Mouse (Mus musculus) megakaryocyte, adult 5-6 weeks (primary cell): Measurements from ENCODE around the gene Nudcd2. TPM values are rescaled to one million over a fixed set of nuclear protein-coding genes. Genes with fewer than 3 reads are reported as not detected.

Source experiments
- ATAC-seq: 2 replicates; pipeline ENCODE4 v1.8.0; 2016; ENCODE audit warnings: mild to moderate bottlenecking, inconsistent platforms; ENCODE audit not compliant: poor library complexity, severe bottlenecking
- total RNA-seq, 2 experiments: library from RNA; stranded (forward) in 1 of 2; stranded (reverse) in 1 of 2; fragments of 153-499, 151-499 nt in 1 of 2; fragments of 221-1000, 200-1000 nt in 1 of 2; gene quantifications; 2 replicates each; pipeline versions ENCODE4 v1.2.3 to v1.2.4; 2015 to 2017

Nudcd2 gene
- total RNA-seq, 2 experiments from 2014 or later: 44.9 to 62.8 TPM

DNA sequence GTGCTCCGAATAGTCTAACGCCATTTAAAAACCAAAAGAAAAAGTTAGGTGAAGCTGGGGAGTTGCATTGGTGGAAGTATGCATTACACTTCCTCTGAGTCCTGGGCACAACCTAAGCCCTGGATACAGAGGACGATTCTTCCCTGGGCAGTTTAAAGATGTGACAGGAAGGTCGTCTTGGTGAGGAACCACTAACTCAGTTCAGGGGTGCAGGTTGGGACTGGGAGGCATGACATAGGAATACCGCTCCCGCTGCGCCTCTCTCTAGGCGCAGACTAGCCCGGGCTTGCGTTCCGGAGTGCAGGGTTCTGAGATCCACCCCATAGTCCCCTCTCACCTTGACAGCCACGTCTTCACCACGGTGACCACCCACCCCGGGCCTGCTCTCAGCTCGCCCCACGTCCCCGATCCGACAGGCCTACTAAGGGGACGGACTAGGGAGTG lies 21.2 kb downstream of the Nudcd2 start:
- ATAC-seq: peak; percentile 46

DNA sequence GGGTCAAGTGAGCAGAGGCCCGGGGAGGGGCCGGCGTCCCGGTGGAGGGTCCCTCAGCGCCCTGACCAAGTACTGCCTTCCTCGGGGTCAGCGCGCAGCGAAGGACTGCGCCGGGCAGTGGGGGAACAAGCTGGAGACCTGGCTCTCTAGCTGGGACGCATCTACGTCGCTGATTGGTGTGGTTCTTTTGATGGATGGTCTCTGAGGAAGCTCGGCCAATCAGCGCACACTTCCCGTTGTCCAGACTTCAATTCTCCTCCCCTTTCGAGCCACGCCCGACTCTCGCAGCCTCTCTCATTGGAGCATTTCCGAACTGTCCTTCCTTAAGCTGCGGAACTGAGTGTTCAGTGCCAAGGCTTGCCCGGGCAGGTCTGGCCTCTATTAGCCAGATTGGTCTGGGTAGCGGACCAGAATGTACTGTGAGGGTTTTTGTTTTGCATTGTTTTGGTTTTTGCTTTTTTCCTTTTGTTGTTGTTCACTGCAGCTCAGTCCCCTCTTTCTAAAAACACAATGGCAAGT lies 21.7 kb downstream of the Nudcd2 start, which contains the start of gene Ccng1:
Gene Ccng1 (minus strand): TSS at position 203 of the 519 bp plus-strand sequence.
- peak; percentile 97 for ATAC-seq

DNA sequence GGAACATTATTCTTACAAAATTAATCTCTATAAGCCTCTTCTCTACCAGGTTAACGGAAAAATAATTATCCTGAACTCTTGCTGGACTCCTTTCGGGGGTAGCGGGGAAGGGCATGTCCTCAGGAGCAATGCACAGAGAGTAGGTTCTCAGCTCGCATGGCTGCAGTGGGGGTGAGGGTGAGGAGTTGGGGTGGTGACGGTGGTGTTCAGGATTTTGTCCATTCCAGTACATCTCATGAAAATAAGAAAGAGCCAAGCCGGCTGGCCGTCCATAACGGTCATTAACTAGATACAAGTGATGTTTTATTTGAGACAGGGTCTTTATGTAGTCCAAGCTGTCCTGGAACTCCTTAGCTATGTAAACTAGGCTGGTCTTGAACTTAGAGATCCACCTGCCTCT lies 22.5 kb downstream of the Nudcd2 start:
- no peak for ATAC-seq

DNA sequence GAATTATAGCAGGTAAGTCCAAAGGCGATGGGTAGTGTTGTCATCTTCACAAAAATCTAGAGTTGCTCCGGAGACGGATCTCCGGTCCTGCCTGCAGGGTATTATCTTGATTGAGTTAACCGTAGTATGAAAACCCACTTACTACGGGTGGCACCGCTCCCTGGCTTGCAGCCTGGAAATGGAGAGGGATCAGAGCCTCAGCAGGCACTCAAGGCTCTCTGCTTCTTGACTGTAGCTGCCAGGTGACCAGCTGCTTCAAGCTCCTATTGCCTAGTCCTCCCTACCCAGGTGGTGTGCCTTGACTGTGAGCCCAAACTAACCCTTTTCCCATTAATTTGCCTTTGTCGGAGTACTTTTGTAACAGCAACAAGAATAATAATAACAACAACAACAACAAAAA lies 26.4 kb downstream of the Nudcd2 start:
- no peak for ATAC-seq

DNA sequence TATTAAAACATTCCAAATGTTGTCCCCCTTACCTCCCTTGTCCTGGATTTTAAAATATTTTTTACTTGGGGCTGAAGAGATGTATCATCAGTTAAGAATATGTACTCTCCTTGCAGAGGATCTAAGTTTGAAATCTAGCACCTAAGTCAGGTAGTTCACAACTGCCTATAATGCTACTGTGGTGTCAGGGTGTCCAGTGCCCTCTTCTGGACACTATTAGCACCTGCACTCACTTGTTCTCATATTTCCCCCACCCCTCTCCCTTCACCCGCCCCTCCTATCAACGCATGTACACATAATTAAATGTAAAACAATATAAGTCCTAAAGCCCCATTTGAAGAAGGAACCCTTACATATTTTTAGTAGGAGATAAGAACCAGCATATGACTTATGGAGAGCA lies 29.9 kb downstream of the Nudcd2 start:
- peak; percentile 99 for ATAC-seq

DNA sequence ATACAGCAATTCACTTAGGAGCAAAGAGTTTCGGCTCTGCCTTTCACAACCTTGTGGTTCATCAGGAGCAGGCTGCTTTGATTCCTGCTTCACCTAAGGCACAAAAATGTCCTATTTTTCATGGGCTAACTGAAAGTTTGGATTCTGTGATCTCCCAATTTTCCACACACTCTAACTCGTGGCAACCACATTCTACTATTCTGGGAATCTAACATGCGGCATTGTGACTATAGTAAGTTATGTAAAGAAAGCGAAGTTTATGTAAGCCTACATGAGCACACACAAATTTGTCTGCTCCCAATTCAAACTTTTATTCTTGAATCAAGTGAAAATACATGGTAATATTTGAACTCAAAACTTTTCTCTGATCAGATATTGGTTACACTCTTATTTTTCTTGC lies 31.2 kb downstream of the Nudcd2 start:
- ATAC-seq: no peak

DNA sequence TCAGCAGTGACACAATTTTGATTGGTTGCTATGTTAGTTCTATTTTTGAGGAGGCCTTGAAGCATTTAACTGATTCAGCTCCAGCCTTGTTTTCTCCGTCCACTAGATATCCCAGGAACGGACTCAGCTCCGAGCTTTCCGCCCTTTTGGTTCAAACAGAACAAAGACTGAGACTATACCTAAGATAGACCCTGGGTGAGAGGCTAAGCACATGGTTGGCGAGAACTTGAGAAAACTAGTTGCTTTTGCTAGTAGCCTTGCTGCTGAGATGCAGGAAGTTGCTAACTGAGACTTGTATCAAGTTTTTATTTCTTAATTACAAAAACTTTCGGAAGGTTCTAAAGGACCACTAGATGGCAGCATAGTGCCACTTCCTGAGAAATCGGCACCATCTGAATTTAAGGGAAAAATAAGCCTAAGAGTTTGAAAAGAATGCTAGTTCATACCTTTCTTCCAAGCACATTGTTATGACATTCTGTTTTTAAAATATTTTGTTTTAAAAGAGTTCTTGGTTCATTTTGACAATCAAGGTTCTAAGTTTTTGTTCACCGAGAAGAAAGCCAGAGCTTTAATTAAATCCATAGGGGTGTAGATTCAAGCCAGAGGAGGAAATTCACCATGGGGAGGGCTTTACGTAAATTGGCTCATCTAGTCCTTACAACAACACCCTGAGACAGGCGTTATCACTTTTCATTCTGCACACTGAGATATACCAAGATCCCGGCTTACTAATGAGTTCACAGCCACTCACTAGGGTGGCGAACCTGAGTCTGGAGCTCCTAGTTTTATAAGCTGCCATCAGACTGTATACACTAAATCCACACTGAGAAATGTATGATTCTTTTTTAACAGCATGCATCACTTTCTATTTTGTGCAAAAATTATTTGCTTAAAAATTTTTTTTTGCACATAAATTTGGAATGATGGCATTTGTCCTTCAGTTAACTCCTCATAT lies 42.1 kb downstream of the Nudcd2 start:
- ATAC-seq: peak; percentile 57; the same call in 1 of the 2 replicates

DNA sequence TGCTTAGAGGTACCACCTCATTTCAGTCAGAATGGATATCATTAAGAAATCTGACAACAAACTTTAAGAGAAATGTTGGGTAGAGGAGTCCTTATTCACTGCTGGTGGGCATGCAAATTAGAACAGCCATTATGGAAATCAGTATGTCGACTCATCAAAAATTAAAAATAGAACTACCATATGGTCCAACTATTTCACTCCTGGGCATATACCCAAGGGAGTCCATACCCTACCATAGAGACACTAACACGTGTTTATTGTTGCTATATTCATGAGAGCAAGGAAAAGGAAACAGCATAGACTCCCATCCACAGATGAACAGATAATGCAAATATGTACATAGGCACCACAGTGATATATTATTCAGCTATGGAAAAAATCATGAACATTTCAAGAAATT lies 48.4 kb downstream of the Nudcd2 start:
- ATAC-seq: no peak

DNA sequence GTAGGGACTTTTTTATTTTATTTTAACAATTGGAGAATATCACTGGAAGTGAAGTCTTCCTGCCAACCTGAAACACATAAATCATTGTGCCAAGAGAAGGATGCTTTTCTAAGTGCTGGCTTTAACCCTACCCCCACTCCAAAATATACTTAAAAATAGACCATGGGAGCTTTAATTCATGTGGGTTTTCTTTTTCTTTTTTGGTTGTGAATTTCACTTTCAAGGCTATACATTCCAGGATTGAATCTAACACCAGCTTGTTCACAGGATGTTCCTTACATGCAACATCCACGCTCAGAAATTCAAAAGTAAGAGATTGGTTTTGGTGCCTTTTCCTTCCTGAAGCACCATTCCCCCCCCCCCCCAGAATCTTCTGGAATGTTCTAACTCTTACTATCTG lies 49.9 kb downstream of the Nudcd2 start:
- no peak for ATAC-seq

DNA sequence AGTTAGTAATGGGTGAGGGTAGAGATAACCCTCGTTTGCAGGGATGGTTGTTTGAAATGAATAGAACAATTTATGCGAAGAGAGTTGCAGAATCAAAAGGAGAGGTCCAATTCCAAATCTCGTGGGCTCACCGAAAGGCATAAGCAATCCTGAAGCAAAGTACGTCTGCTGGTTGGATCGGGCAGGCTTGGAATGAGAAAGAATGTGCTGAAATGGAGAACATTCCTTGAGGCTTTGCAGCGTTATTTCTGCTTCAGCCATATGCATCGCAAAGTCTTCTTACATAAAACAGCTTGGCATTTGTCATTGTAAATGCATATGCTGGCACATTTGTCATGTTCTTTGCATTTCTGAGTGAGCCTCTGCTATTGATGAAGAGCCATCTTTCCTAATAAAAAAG lies 50.9 kb downstream of the Nudcd2 start:
- ATAC-seq: no peak

DNA sequence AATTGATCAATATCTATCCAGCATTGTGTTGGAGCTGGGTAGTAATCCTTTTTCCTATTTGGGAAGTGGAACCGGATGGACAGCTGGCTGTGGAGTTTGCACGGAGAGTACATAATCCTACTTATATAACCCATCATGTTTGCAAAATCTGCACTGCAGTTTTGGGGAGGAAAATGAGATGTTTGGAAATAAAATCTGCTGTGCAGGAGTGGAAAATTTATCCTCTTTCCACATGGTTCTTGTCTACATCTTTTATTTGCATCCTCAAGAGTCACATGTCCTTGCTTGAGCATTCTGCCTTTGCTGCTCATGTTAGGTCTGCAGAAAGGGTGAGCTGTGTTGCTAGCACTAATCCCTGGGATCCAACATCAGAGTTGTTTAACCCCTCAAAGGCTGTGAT lies 53.4 kb downstream of the Nudcd2 start:
- no peak for ATAC-seq

Other genes with a start within 250 kb of the Nudcd2 start
- 71.1 and 73.9 TPM in 2 replicates for gene Mat2b, start 38.5 kb upstream of the Nudcd2 start, total RNA-seq (2015)
- gene Mat2b, start 38.5 kb upstream of the Nudcd2 start, total RNA-seq (2017): 68.5 and 81.1 TPM in 2 replicates
- gene Hmmr, start 245 bp upstream of the Nudcd2 start, total RNA-seq (2015): 69.9 and 71.2 TPM in 2 replicates
- 78.5 and 84.0 TPM in 2 replicates for gene Hmmr, start 245 bp upstream of the Nudcd2 start, total RNA-seq (2017)
- gene Ccng1, start 21.6 kb downstream of the Nudcd2 start, total RNA-seq (2015): 86.5 and 89.1 TPM in 2 replicates
- gene Ccng1, start 21.6 kb downstream of the Nudcd2 start, total RNA-seq (2017): 72.5 and 74.6 TPM in 2 replicates